Mouse (Mus musculus): ENCODE measurements around the gene Gm9573.

Gene Gm9573

DNA sequence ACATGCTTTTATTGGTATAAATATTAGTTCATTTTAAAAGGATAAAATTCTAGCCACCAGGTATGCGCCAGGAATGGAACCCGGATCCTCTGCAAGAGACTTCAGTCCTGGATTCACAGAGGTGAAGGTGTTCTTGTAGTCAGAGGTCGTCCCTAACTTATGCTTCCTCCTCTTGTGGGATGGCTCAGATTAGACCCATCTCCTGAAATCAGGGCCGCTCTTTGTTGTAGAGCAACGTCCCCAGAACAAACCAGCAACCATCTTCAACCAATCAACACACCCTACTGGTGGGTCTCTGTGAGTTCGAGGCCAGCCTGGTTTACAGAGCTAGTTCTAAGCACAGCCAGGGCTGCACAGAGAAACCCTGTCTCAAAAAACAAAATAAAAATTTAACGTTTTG, 32.0 kb downstream of the Gm9573 start:
- no peak for DNase-seq (ENCODE audit: low read depth, low spot score)

- DNase-seq (ENCODE audit: low read depth, low spot score): no peak
These were observed 32.7 kb downstream of the Gm9573 start for GRCm38 (mm10) chr17:35593786-35594185.

- no peak for DNase-seq (ENCODE audit: low read depth, low spot score)
These were observed 34.3 kb downstream of the Gm9573 start for GRCm38 (mm10) chr17:35592131-35592530.

GRCm38 (mm10) chr17:35591731-35592130, 34.7 kb downstream of the Gm9573 start:
- no peak for DNase-seq (ENCODE audit: low read depth, low spot score)

DNA sequence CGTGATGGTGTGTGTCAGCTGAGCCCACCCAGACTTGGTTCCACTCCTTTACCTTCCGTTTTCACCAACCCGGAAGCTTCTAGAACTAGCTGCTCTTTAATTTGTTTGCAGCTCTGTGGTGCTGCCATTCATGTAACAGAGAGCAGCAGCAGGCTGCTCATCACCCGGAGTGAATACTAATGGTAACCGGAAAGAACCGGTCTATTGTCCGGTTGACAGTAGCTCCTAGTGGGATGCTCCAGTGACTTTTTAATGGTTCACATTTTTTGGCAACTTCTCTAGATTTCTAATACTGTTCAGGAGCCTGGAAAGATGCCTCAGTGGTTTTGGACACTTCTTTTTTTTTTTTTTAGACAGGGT, 35.2 kb downstream of the Gm9573 start:
- DNase-seq (ENCODE audit: low read depth, low spot score): no peak

DNA sequence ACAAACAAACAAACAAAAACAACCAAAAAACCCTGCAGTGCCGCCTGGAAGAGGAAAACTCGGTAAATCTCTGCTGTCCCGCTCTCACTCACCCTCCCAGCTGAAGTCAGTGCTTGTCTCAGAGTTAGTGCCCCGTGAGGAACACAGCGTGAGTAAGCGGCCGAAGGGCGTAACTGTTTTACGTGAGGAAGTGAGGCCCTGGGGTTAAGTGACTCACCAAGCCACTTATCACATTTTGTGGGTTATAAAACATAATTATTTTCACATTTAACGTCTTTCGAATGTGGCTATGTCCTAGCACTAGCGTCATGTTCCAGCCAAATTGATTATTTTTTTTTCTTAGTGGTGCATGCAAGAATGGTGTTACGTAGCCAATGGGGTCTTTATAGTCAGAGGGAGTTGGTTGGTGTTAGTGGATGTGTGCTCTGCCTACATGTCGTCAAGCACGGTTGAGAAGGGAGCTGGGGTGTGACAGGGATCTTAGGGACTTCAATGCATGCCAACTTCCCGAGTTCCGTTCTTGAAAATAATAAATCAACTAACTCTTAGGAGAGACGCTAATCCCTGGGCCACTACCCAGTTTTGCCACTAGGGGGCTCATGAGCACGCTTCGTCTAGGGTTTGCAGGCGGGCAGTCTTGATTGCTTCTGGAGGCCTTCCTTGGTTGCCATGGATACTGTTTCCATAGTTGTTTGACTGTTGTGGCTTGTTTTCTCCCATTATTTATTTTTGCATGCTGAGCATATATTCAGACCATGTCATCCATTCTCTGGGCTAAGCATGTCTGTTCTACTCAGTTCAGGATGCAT, 35.8 kb downstream of the Gm9573 start:
- DNase-seq (ENCODE audit: low read depth, low spot score): peak; percentile 73

- no peak for DNase-seq (ENCODE audit: low read depth, low spot score)
These were observed 38.0 kb downstream of the Gm9573 start for GRCm38 (mm10) chr17:35588387-35588786.

- DNase-seq (ENCODE audit: low read depth, low spot score): no peak
These were observed 39.1 kb downstream of the Gm9573 start for GRCm38 (mm10) chr17:35587291-35587690.

- DNase-seq (ENCODE audit: low read depth, low spot score): peak; percentile 51
These were observed 42.0 kb downstream of the Gm9573 start for GRCm38 (mm10) chr17:35584330-35584937.

DNA sequence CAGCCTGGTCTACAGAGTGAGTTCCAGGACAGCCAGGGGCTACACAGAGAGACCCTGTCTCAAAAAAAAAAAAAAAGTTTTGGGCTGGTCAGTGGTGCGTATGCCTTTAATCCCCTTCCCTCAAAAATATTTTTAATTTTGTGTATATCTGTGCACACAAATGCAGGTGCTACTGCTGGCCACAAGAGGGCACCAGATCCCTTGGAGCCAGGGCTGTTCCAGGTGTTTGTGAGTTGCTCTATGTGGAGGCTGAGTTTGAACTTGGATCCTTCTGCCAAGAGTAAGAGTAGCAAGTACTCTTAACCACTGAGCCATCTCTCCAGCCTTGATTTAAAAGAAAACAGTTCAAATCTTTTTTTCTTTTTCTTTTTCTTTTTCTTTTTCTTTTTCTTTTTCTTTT, 43.5 kb downstream of the Gm9573 start:
- DNase-seq (ENCODE audit: low read depth, low spot score): no peak

- DNase-seq (ENCODE audit: low read depth, low spot score): no peak
These were observed 48.2 kb downstream of the Gm9573 start for GRCm38 (mm10) chr17:35578211-35578610.

- DNase-seq (ENCODE audit: low read depth, low spot score): no peak
These were observed 55.0 kb downstream of the Gm9573 start for GRCm38 (mm10) chr17:35571477-35571876.

- no peak for DNase-seq (ENCODE audit: low read depth, low spot score)
These were observed 55.6 kb downstream of the Gm9573 start for GRCm38 (mm10) chr17:35570836-35571235.

DNA sequence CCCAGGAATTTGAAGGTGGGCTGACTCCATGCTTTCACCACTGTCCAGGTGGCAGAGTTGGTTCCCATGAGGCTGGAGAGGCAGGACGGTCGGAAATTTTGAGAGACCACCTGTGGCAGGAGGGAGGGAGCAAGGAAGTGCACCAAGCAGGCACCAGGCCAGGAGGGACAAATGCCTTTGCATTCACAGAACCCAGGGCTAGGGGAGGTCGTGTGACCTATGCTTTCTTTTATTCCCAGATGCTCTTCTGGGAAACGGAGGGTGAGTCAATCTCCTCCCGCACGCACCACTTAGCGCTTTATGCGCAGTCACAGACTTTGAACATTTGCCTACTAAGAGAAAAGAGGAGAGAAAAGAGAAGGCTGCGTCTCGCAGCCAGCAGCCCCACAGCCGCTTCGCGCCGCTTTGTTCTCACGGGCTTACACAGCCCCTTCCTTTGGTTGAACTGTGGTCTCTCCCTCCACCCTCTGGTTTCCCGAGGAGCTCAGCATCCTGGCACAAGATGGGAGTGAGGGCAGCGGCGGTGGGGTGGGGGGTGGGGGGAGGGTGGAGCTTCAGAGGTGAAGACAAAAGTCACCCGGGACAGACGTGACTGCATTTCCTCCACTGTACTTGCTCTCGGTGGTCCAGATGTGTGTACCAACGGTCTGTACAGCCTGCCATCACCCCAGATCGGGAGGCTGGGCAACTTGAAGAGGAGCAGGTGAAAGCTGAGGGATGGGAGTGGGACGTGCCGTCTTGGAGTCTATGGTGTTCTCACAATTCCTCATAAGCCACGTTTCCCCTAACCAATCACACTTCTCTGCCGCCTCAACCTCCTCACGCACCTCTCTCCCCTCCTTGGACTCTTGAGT, 57.1 kb downstream of the Gm9573 start:
- DNase-seq (ENCODE audit: low read depth, low spot score): no peak
